Mouse (Mus musculus): ENCODE results near the gene Gm4792.

- TF ChIP-seq CTCF (IDR thresholded peaks at IDR 0.05; ENCODE audit: extremely low read depth, insufficient read depth, low read length) (no peak), POLR2A (IDR thresholded peaks at IDR 0.05; ENCODE audit: extremely low read depth, insufficient read depth, low read length) (no peak)
Measured at GRCm38 (mm10) chr10:94336071-94336470, 37.6 kb upstream of the Gm4792 start.

All from cortical plate, adult 2 months (tissue).